Mouse (Mus musculus) T-helper 1 cell (primary cell): Measurements from ENCODE around the gene Mbnl2.

Experiments
- in situ Hi-C: fragments of 300-600 bp; cut with MboI, MseI; formaldehyde crosslinking; loops from one replicate; pipeline ENCODE4 v1.15.1; 2025; ENCODE audit warnings: high pct_unique_total_duplicates

Gene Mbnl2

GRCm38 (mm10) chr14:120324061-120324791 is 48.8 kb downstream of the Mbnl2 start:
- in situ Hi-C loops: no loop called here

DNA sequence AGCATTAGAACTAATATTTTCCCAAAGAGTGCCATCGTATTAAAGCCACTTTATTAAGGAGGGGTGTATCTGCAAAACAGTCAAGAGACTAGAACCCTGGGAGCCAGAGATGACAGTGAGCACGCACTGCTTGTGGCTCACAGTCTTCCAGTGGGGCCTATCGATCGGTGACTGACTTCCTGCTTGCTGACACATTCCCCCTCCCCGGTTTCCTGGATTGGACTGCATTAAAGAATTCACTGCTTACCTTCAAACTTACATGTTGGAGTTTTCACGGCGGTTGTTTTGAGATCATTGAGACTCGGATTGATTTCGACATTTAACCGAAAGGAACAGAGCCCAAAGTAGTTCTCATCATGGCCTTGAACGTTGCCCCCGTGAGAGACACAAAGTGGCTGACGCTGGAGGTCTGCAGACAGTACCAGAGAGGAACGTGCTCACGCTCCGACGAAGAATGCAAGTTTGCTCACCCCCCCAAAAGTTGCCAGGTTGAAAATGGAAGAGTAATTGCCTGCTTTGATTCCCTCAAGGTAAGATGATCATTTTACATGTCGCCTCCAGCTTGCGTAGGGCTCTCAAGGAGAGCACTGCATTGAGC is 49.5 kb downstream of the Mbnl2 start:
- in situ Hi-C loops: no loop called here

- in situ Hi-C loops: no loop called here
These were observed 50.2 kb downstream of the Mbnl2 start for GRCm38 (mm10) chr14:120325673-120326072.

DNA sequence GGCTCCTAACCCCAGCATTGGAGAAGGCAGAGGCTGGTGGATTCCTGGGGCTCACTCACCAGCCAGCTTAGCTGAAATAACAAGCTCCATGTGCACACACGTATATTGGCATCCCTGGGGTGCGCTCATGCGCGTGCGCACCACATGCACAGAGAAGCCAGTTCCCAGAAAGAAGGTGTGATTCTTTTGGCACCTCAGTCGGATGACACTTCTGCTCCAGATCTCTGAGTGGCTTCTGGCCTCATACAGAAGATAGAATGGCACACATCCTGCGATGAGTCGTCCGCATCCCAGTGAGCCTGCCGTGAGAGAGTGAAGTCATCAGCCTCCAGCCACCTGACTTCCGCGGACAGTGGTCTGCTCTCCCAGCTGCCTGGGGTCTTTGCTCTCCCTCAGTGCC is 55.0 kb downstream of the Mbnl2 start:
- in situ Hi-C loops: no loop called here

GRCm38 (mm10) chr14:120330881-120331514 is 55.5 kb downstream of the Mbnl2 start:
- in situ Hi-C loops: no loop called here

DNA sequence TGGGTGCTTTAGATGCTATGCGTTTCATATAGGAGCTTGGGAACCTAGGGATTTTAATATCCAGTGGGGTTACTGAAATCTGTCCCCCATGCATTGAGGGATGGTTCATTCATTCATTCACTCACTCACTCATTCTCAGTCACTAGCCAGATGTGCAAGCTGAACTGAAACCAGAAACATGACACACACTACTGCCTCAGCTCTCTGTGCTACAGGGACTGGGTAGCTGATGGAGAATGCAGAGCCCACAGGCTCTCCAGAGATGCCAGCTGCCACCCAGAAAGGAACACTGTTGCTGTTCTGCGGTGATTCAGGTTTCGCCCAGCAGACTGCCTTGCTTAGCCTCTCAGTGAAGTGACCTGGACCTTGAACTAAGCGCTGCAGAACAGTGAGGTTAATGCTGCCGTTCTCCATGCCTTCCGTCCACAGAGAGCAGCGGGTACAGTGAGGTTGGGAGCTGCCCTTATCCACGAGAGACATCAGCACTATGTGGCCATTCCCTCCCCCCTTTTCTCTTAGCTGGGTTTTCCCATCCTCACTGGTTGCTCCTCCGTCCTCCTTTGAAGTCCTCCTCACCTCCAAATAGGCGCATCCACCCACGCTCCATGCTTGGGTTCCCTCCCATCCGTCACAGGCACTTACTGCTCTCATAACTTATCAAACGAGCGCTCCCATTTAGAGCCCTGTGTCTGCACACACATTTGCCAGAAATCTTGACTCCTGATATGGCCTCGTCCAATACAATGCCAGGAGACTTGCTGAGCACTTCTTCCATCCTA is 58.2 kb downstream of the Mbnl2 start:
- in situ Hi-C loops: no loop called here

GRCm38 (mm10) chr14:120335366-120335765 is 59.9 kb downstream of the Mbnl2 start:
- in situ Hi-C loops: no loop called here

DNA sequence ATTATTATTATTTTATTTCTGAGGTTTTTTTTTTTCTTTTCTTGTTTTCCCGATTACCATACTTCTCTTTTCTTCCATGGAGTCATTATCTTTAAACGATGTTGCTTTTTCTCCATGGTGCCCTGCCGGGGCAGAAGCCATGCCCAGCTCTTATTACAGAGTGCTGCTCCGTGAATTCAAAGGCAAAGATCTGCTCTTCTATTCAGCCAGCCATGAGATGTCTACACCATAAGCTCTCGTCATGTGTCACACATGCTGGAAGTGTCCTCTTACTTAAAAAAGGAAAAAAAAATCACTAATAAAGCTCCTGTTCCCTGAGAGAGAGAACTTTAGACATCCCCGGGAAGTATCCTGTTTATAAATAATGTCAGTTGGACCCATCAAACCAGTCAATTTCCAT is 60.4 kb downstream of the Mbnl2 start:
- in situ Hi-C loops: no loop called here

GRCm38 (mm10) chr14:120336380-120336779 is 60.9 kb downstream of the Mbnl2 start:
- in situ Hi-C loops: no loop called here

- in situ Hi-C loops: no loop called here
These were observed 61.4 kb downstream of the Mbnl2 start for GRCm38 (mm10) chr14:120336841-120337240.

- in situ Hi-C loops: no loop called here
These were observed 62.4 kb downstream of the Mbnl2 start for GRCm38 (mm10) chr14:120337731-120338462.

DNA sequence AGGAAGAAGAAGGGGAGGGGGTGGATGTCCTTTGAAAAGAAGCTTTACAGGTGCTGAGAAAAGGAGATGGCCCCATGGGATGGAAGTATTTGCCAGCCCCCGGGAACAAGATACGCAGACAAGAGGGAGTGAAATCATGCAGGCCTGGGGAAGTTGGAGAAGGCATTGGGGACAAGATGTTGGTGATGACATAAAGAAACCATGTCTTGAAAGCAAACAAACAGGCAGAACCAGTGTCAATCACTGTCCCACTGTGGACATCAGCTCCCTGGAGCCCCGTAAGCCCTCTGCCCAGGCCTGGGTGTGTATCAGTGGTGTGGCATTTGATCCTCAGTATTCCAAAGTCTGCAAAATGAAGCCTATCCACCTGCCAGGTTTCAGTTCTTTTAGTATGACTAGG is 63.2 kb downstream of the Mbnl2 start:
- in situ Hi-C loops: no loop called here

DNA sequence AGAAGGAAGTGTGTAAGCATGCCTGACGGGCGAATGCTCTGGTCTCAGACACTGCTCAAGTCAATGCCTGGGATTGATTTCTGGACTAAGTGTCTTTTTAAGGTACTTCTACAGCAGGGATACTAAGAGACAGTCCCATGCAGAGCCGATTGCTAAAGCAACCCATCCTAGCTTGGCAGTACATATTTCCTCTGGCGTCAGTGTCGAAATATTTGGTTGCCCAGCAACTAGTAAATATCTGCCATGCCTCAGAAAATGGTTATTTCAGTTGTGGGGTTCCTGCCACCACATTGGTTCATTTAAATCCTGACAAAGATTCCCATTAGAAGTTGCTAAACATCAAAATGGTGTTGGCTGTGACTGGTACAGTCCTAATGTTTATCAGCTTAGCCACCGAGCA is 66.4 kb downstream of the Mbnl2 start:
- in situ Hi-C loops: no loop called here

DNA sequence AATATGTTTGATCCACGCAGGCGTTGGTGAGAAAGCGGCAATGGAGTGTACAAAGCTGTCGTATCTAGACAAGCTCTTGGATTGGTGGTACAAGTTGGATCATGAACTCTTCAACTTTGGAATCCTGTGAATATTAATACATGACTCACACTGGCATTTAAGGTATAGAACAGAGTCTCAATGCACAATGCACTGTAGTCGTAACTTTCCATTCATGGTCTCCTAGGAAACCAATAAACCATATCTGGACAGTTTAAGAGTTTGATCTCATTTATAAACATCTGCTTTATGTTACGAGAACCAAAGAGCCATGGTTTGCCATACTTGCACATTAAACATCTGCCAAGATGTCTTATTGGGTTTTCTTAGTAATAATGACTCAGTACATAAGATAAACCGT is 66.9 kb downstream of the Mbnl2 start:
- in situ Hi-C loops: no loop called here

- in situ Hi-C loops: no loop called here
These were observed 69.2 kb downstream of the Mbnl2 start for GRCm38 (mm10) chr14:120344641-120345040.

DNA sequence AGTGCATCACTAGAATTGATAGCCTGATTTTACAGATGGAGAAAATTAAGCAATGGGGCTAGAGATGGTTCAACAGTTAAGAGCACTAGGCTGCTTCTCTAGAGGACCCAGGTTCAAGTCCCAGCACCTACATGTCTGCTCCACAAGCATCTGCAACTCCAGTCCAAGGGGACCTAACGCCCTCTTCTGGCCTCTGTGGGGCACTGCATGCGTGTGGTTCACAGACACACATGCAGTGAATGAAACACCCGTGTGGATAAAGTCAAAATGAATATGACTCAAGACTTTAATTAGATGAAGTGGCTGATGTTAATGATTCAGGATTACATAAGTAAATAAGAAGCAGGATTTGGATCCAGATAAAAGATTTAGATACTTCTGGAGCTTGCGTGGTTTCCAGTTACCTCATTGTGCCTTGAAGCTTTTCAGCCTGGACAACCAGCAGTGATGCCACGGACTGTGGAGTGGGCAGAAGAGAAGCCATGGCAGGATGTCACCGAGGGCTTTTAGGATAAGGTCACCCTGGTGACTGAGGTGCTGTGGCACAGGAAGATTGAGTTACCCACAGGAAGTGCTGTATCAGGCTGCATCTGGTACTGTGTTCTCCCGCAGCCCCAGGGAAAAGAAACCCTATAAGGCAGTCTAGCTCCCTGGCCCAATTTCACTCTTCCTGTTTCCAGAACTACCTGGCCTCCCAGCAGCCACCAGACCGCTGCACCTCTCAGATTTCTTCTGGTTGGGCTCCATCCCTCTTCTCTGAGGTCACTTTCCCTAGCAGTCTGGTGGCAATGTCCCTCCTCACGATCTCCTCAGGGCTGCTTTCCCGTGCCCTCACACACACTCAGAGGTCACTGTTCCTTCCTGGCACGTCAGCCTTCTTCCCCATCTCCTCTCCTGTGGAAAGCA is 72.2 kb downstream of the Mbnl2 start:
- in situ Hi-C loops: no loop called here

DNA sequence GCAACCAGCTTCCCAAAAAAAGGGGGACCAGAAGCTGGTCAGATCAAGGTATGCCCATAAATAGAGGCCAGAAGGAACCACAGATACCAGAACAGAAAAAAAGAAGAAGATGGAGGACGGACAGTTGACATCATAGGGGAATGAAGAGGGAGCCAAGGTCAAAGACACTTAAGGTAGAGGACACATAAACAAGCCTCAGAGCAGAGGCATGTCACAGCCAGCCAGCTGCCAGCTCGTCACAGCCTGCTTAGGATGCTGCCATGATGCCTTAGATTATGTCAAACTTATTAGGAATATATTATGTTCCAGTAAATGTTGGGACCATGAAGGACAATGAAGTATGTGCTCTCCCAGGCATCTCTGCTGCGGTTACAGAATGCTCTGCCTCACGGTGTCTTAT is 73.9 kb downstream of the Mbnl2 start:
- in situ Hi-C loops: no loop called here

GRCm38 (mm10) chr14:120352136-120352843 is 76.8 kb downstream of the Mbnl2 start:
- in situ Hi-C loops: no loop called here

GRCm38 (mm10) chr14:120353211-120353610 is 77.7 kb downstream of the Mbnl2 start:
- in situ Hi-C loops: no loop called here

DNA sequence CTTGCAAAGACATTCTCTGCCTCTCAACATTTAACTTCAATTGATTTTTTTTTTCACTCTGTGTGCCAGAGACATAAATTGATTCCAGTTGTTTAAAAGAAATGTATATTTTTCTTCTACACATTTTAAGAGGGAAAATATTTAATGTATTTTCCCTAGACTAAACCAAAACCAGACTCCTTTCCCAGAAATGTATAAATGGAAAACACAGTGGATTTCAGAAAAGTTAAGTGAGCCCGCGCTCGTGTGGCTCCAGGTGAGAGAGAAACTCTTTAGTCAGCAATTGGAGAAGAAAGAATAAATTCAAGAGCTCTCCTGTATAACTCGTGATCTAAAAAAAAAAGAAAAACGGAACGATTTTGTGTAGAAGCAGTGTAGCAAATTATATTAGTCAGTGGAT is 79.1 kb downstream of the Mbnl2 start:
- in situ Hi-C loops: no loop called here
